Mouse (Mus musculus): ENCODE results near the gene Auts2. TPM values are rescaled to one million over a fixed set of nuclear protein-coding genes. Genes with fewer than 3 reads are reported as not detected.

Auts2 gene
- polyA plus RNA-seq, 1 experiment from 2014 or later: 29.4 TPM

DNA sequence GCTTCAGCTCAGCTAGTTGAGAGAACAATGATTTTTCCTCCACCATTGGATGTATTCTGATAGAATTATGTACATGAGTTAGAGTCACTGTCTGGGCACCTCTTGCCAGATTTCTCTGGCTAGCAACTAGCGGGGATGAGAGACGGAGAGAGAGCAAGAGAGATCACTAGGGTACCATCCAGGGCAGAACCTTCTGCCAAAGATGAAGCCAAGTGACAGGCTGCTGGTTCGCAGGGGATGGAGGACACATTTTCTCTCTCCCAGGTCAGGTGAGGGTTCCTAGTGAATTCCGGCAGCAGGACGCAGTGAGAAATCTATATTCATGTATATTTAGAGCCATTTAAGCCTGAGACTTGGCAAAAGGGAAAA, 956.8 kb downstream of the Auts2 start:
- no peak overlapping the region for H3K9ac ChIP-seq (ENCODE audit: low read depth, low read length)
- H3K27me3 ChIP-seq (replicated peaks; ENCODE audit: control insufficient read depth, insufficient read depth, low read length): no peaks in the 10 kb centered on the region
- ATAC-seq (ENCODE audit: low read depth): no peak
- H3K4me1 ChIP-seq (ENCODE audit: control insufficient read depth, insufficient read depth, low read length): peaks cover 19% of the 10 kb centered on the region
- H3K9me3 ChIP-seq (ENCODE audit: control insufficient read depth, low read length): no peaks in the 10 kb centered on the region
- H3K27ac ChIP-seq (replicated peaks; ENCODE audit: low read depth, low read length): no peak overlapping the region
- no peak overlapping the region for H3K4me3 ChIP-seq (ENCODE audit: low read depth, low read length)
- DNase-seq (ENCODE audit: low spot score): no peak
- no peak overlapping the region for H3K4me2 ChIP-seq (ENCODE audit: low read depth, low read length)
- no peaks in the 10 kb centered on the region for H3K36me3 ChIP-seq (ENCODE audit: control insufficient read depth, insufficient read depth, low read length)
- WGBS: 72% methylated on average over 5 of the region's 5 CpGs

DNA sequence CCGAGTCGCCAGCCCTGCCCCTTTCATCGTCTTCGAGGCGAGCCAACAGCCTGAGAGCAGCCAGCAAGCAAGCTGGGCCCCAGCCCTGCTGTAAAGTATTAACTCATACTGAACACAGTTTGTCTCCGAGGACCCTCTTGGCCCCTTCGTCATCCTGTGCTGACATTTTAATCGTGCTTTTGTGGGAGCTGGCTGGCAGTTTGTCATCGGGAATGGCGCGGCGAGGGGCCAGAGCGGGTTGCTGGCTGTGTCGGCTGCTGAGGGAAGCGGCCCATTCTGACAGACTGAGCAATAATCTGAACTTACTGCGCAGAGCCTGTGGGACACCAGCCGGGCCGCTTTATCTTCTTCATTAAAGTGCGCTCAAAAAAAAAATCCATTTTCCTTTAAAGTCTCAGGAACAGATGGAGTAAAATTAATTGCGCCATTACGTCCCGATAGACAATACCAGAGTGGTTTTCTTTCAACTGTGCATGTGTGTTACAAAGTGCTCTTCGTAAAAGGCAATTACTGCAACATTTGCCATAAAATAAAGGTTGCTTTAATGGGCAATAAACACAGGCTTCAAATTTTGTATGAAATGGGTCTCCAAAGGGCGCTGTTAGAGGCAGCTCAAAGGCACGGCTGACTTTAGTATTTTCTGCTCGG, 957.3 kb downstream of the Auts2 start:
- Histone ChIP-seq H3K9me3 (ENCODE audit: control insufficient read depth, low read length) (no peaks in the 10 kb centered on the region), H3K27me3 (replicated peaks; ENCODE audit: control insufficient read depth, insufficient read depth, low read length) (no peaks in the 10 kb centered on the region), H3K4me1 (ENCODE audit: control insufficient read depth, insufficient read depth, low read length) (peaks cover 19% of the 10 kb centered on the region), H3K9ac (ENCODE audit: low read depth, low read length) (no peak overlapping the region), H3K4me2 (ENCODE audit: low read depth, low read length) (peak overlapping the region; percentile 25), H3K27ac (replicated peaks; ENCODE audit: low read depth, low read length) (no peak overlapping the region), H3K4me3 (ENCODE audit: low read depth, low read length) (no peak overlapping the region), H3K36me3 (ENCODE audit: control insufficient read depth, insufficient read depth, low read length) (no peaks in the 10 kb centered on the region)
- DNase-seq (ENCODE audit: low spot score): peak; percentile 71
- WGBS: 35% methylated on average over 26 of the region's 26 CpGs
- no peak; the same call in 1 of the 2 replicates for ATAC-seq (ENCODE audit: low read depth)

DNA sequence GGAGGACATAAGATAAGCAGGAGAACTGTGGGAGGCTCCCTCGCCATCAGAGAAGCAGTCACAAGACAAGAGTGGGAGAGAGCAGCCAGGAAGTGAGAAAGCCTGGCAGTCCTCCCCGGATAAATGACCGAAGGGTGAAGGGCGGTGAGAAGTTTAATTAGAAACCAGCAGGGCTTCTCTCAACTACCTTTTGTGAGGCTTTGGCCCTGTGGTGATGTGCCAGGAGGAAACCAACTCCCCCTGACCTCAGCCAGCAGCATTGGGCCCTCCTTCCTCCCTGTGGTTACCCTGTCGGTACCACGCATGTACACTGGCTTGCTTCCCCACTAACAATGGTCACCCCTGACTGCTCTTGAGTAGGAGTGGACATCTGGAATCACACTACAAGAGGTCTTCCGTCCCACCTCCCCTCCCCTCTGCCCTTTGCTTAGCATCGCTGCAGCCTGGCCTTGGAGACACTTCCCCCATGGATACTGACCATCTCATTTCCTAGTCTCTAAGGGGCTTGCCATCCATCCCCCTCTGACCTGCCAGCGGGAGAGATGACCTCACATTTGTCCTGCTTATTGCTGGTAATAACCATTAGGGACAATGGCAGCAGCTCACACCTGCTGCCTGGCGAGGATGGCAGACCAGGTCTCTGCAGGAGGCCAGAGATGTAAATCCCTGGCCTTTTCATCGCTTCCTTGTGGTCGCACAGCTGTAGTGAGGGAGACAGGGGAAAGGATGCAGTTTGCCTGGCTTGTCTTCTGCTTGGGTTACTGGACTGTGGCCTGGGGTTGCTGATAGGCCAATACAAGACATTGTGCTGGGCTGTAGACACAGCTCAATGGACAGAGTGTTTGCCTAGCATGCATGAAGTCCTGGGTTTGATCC, 958.6 kb downstream of the Auts2 start:
- no peak overlapping the region for H3K27ac ChIP-seq (replicated peaks; ENCODE audit: low read depth, low read length)
- no peaks in the 10 kb centered on the region for H3K9me3 ChIP-seq (ENCODE audit: control insufficient read depth, low read length)
- peaks cover 19% of the 10 kb centered on the region for H3K4me1 ChIP-seq (ENCODE audit: control insufficient read depth, insufficient read depth, low read length)
- no peak overlapping the region for H3K4me3 ChIP-seq (ENCODE audit: low read depth, low read length)
- H3K27me3 ChIP-seq (replicated peaks; ENCODE audit: control insufficient read depth, insufficient read depth, low read length): no peaks in the 10 kb centered on the region
- no peak overlapping the region for H3K4me2 ChIP-seq (ENCODE audit: low read depth, low read length)
- ATAC-seq (ENCODE audit: low read depth) (no peak), DNase-seq (ENCODE audit: low spot score) (no peak)
- no peak overlapping the region for H3K9ac ChIP-seq (ENCODE audit: low read depth, low read length)
- no peaks in the 10 kb centered on the region for H3K36me3 ChIP-seq (ENCODE audit: control insufficient read depth, insufficient read depth, low read length)
- WGBS: 58% methylated on average over 12 of the region's 12 CpGs

DNA sequence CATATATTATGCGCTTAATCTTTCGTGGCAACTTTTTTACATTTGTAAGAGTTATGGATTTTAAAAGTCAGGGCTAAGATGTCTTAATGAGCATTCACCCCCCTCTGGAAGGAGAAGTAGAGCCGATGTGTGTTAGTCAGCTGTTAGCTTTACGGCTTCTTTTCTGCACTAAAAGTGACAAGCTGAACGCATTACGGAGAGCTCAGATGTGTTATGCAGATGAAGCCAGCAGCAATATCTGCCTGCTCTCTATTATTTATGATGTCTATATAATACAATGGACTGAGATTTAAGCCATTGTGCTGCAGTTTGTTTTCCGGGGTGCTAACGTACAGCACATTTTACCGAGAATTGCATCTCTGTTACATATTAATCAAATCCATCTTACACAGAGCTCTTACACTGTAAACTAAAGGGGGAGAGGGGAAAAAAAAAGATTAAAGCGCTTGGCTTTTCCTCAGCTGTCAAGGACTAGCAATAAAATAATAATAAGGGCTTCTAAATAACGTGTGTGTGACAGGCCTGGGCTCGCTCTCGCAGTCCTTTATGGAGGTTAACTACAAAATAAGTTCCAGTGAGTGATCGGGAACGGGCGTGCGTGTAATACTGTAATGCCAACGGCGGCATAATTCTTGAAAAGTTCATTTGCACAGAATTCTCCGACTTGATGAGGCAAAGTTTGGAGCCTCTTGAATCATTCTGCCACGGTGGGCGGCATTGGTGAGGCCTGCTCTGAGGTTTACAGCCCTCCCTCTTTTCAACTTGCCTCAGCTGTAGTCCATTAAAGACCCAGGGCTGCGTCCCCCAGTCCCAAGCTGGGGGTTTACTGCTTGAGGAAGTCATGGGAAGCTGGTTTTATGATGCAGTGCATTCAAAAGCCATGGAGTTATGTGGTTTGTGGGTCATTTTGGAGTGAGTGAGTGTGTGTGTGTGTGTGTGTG, 961.8 kb downstream of the Auts2 start:
- Histone ChIP-seq H3K9me3 (ENCODE audit: control insufficient read depth, low read length) (no peaks in the 10 kb centered on the region), H3K36me3 (ENCODE audit: control insufficient read depth, insufficient read depth, low read length) (no peaks in the 10 kb centered on the region), H3K4me1 (ENCODE audit: control insufficient read depth, insufficient read depth, low read length) (peaks cover 19% of the 10 kb centered on the region), H3K27me3 (replicated peaks; ENCODE audit: control insufficient read depth, insufficient read depth, low read length) (no peaks in the 10 kb centered on the region), H3K4me3 (ENCODE audit: low read depth, low read length) (no peak overlapping the region), H3K9ac (ENCODE audit: low read depth, low read length) (peak overlapping the region; percentile 1; the same call in 1 of the 2 replicates), H3K27ac (replicated peaks; ENCODE audit: low read depth, low read length) (0 out of 2 replicates have a peak overlapping the region, but pooled peaks have one; percentile 44), H3K4me2 (ENCODE audit: low read depth, low read length) (peak overlapping the region; percentile 15; the same call in 1 of the 2 replicates)
- 42% methylated on average over 23 of the region's 23 CpGs for WGBS
- 0 out of 2 replicates have a peak, but pooled peaks have one; percentile 16 for ATAC-seq (ENCODE audit: low read depth)
- DNase-seq (ENCODE audit: low spot score): peak; percentile 65

DNA sequence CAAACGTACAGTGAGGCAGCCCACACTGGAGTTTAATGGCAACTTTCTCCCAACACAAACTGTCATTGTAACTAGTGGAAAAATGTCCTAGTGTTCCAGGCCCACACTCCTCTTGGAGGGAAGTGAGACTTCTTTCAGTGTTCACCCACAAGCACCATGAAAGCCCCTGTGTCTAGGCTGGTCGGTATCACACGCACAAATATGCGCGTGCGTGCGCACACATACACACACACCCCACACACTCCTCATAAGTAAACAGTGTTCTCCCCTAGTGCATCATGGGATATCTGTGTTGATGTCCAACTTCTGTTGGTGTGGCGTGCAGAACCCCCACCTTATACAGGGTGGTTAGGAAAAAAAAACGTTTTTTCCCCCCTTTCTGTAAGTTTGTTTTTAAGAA, 964.4 kb downstream of the Auts2 start:
- Histone ChIP-seq H3K4me1 (ENCODE audit: control insufficient read depth, insufficient read depth, low read length) (peaks cover 9% of the 10 kb centered on the region), H3K9ac (ENCODE audit: low read depth, low read length) (no peak overlapping the region), H3K27me3 (replicated peaks; ENCODE audit: control insufficient read depth, insufficient read depth, low read length) (no peaks in the 10 kb centered on the region), H3K4me2 (ENCODE audit: low read depth, low read length) (no peak overlapping the region), H3K4me3 (ENCODE audit: low read depth, low read length) (no peak overlapping the region), H3K36me3 (ENCODE audit: control insufficient read depth, insufficient read depth, low read length) (no peaks in the 10 kb centered on the region), H3K9me3 (ENCODE audit: control insufficient read depth, low read length) (no peaks in the 10 kb centered on the region), H3K27ac (replicated peaks; ENCODE audit: low read depth, low read length) (no peak overlapping the region)
- DNase-seq (ENCODE audit: low spot score) (peak; percentile 40), ATAC-seq (ENCODE audit: low read depth) (peak; percentile 53)
- 87% methylated on average over 9 of the region's 9 CpGs for WGBS

DNA sequence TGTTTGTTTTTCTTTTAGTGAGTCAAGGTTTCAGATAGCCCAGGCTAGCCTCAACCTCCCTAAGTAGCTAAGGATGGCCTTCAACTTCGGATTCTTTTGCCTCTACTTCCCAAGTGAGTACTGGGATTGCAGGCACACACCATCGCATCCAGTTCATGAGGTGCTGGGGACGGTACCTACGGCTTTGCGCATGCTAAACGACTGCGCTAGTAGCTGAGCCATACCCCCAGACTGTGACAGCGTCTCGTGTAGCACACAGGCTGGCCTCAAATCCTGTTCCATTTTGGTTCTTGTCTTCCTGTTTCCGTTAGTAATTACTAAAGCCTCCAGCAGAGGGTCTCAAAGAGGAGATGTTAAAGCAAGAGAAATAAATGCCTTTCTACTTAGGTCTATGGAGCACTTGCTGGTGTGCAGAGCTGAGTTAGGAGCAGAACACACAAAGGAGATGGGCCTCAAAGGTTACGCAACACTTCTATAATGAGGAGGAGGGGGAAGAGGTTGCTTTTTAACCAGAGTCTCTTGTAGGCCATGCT, 967.3 kb downstream of the Auts2 start:
- H3K4me1 ChIP-seq (ENCODE audit: control insufficient read depth, insufficient read depth, low read length): no peaks in the 10 kb centered on the region; the same call in 1 of the 2 replicates
- DNase-seq (ENCODE audit: low spot score) (no peak), ATAC-seq (ENCODE audit: low read depth) (no peak)

DNA sequence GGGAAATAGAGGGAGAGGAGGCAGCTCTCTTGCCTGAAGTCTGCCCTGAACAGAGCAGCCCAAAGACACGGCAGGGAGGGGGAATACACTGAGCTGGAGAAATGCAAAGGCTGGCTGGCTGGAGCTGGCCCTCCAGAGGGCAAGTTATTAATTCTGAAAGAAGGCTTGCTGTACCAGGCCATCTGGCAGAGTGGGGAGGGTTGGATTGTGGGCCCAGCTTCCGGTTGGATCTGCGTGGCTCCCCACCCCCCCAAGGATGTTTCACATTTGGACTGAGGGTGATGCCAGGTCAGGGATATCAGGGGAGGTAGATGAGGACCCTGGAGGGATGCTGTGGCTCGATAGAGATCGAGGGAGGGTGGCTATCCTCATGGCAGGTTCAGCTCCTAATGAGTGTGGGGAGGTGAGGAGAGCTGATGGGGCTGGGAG, 968.0 kb downstream of the Auts2 start:
- Histone ChIP-seq H3K4me2 (ENCODE audit: low read depth, low read length) (no peak overlapping the region), H3K27ac (replicated peaks; ENCODE audit: low read depth, low read length) (no peak overlapping the region), H3K27me3 (replicated peaks; ENCODE audit: control insufficient read depth, insufficient read depth, low read length) (no peaks in the 10 kb centered on the region), H3K36me3 (ENCODE audit: control insufficient read depth, insufficient read depth, low read length) (no peaks in the 10 kb centered on the region), H3K9me3 (ENCODE audit: control insufficient read depth, low read length) (no peaks in the 10 kb centered on the region), H3K4me3 (ENCODE audit: low read depth, low read length) (no peak overlapping the region), H3K9ac (ENCODE audit: low read depth, low read length) (no peak overlapping the region), H3K4me1 (ENCODE audit: control insufficient read depth, insufficient read depth, low read length) (no peaks in the 10 kb centered on the region; the same call in 1 of the 2 replicates)
- peak; percentile 31; the same call in 1 of the 2 replicates for ATAC-seq (ENCODE audit: low read depth)
- DNase-seq (ENCODE audit: low spot score): no peak
- 38% methylated on average over 5 of the region's 5 CpGs for WGBS

More for the DNA sequence above, 967.3 kb downstream of the Auts2 start:
- no peaks in the 10 kb centered on the region for H3K27me3 ChIP-seq (replicated peaks; ENCODE audit: control insufficient read depth, insufficient read depth, low read length)
- no peak overlapping the region for H3K4me3 ChIP-seq (ENCODE audit: low read depth, low read length)
- no peaks in the 10 kb centered on the region for H3K9me3 ChIP-seq (ENCODE audit: control insufficient read depth, low read length)
- no peak overlapping the region for H3K27ac ChIP-seq (replicated peaks; ENCODE audit: low read depth, low read length)
- WGBS: 66% methylated on average over 11 of the region's 11 CpGs
- H3K36me3 ChIP-seq (ENCODE audit: control insufficient read depth, insufficient read depth, low read length): no peaks in the 10 kb centered on the region
- H3K9ac ChIP-seq (ENCODE audit: low read depth, low read length): no peak overlapping the region
- no peak overlapping the region for H3K4me2 ChIP-seq (ENCODE audit: low read depth, low read length)
